Mouse (Mus musculus) embryonic facial prominence, embryonic 13.5 days (tissue): ENCODE measurements at regions not wholly inside any gene's neighbourhood (a gene's known extent, or its start where the extent isn't known, plus 50 kb on each side); places are given as distances from the start of the nearest gene placed in this dataset.

Experiments
- ATAC-seq: fragments of 200-750 bp; cut with Nextera tagmentation; 2 replicates; pipeline ENCODE4 v1.8.0; 2017; ENCODE audit warnings: low read depth; ENCODE audit not compliant: insufficient number of reproducible peaks, insufficient read depth, low FRiP score, low TSS enrichment
- H3K27ac ChIP-seq: fragments of 300-500 bp; sonication (generic); 2 replicates; pipeline ENCODE4 v1.5.1; 2015; ENCODE audit warnings: moderate library complexity, mild to moderate bottlenecking, inconsistent platforms
- H3K27me3 ChIP-seq: fragments of 300-500 bp; sonication (generic); 2 replicates; pipeline ENCODE4 v1.6.1; 2015; ENCODE audit warnings: mild to moderate bottlenecking, inconsistent platforms
- H3K36me3 ChIP-seq: fragments of 300-500 bp; sonication (generic); 2 replicates; pipeline ENCODE4 v1.6.1; 2015; ENCODE audit warnings: mild to moderate bottlenecking, inconsistent platforms
- H3K4me1 ChIP-seq: fragments of 300-500 bp; sonication (generic); 2 replicates; pipeline ENCODE4 v1.6.1; 2015; ENCODE audit warnings: inconsistent platforms
- H3K4me2 ChIP-seq: fragments of 300-500 bp; sonication (generic); 2 replicates; pipeline ENCODE4 v1.6.1; 2015; ENCODE audit warnings: moderate library complexity, mild to moderate bottlenecking, inconsistent platforms
- H3K4me3 ChIP-seq: fragments of 300-500 bp; sonication (generic); 2 replicates; pipeline ENCODE4 v1.5.1; 2015; ENCODE audit warnings: mild to moderate bottlenecking, inconsistent platforms
- H3K9ac ChIP-seq: fragments of 300-500 bp; sonication (generic); 2 replicates; pipeline ENCODE4 v1.6.1; 2015; ENCODE audit warnings: mild to moderate bottlenecking, inconsistent platforms
- H3K9me3 ChIP-seq: fragments of 300-500 bp; sonication (generic); 2 replicates; pipeline ENCODE4 v1.6.1; 2016; ENCODE audit warnings: inconsistent platforms
- WGBS: fragments of 180-500 bp; shearing (Covaris S2); methylation state at CpG from one replicate; pipeline ENCODE4 v1.1.7; 2015; ENCODE audit warnings: mixed read lengths; 5-methylcytosine and 5-hydroxymethylcytosine counted together

DNA sequence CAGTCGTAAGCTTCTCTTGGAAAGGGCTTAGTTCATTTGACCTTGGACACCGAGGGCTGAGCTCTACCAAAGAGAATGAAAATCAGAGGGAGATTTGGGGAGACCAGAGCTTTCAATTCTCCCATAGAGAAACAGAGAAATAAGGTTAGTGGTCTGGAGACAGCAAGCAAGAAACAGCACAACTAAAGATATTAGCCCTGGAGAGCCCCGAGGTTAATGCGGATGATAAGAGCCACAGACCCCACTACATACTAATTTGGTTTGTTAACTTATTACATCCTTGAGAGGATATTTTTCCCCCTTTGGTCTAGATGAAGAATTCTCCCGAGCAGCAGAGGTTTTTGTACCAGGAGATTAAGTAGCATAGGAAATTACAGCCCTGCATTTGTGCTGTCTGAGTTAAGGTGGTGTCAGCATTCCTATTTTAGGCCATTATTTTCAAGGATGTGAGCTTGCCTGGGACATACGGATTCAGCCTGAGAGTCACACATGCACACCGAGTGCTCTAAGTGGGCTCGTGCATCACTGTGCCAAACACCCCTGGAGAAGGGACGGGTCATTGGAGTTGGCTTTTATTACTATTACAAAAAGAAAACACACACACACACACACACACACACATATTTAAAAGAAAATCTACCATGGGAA is 147.4 kb upstream of the C9orf72 start:
- Histone ChIP-seq H3K27ac (no peak overlapping the region), H3K4me3 (no peak overlapping the region), H3K4me1 (no peaks in the 10 kb centered on the region), H3K4me2 (peak overlapping the region; percentile 32; the same call in 1 of the 2 replicates), H3K9me3 (0 out of 2 replicates have a peak, but pooled peaks cover 4% of the 10 kb centered on the region), H3K27me3 (peaks cover 18% of the 10 kb centered on the region), H3K9ac (no peak overlapping the region), H3K36me3 (no peaks in the 10 kb centered on the region)
- no peak for ATAC-seq
- 44% methylated on average over 9 of the region's 9 CpGs for WGBS

DNA sequence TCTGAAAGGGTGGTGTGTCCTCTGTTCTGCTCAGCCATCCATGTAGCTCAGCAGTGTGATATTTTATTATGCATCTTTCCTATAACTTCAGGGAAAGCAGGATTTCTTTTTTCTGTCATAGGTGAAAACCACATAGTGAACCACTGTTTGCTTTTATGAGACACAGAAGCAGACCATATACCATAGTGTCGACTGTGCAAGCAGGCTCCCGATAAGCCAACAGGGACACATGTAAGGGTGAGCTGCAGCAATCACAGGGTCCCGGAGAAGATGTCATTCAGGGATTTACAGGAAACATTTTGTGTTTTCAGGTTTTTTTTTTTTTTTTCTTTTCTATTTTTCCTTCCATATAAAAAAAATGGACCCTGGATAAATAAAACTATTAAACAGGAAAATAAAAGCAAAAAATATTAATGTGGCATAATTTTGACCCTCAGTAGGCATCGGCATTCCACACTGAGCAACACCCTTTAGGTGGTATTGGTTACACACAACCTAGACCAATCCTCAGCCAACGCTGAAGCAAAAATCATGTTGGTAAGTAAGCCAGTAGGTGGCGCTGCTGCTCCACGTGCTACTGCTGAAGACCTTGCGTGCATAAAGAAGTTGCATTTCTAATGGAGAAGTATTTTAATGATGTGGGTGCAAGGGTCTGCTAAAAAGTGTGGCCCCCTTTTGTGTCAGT is 146.7 kb upstream of the C9orf72 start:
- H3K27me3 ChIP-seq: peaks cover 18% of the 10 kb centered on the region
- 0 out of 2 replicates have a peak, but pooled peaks cover 4% of the 10 kb centered on the region for H3K9me3 ChIP-seq
- no peaks in the 10 kb centered on the region for H3K36me3 ChIP-seq
- H3K4me1 ChIP-seq: no peaks in the 10 kb centered on the region
- peak overlapping the region; percentile 32; the same call in 1 of the 2 replicates for H3K4me2 ChIP-seq
- no peak overlapping the region for H3K27ac ChIP-seq
- no peak overlapping the region for H3K4me3 ChIP-seq
- ATAC-seq: no peak
- 26% methylated on average over 8 of the region's 8 CpGs for WGBS
- no peak overlapping the region for H3K9ac ChIP-seq

DNA sequence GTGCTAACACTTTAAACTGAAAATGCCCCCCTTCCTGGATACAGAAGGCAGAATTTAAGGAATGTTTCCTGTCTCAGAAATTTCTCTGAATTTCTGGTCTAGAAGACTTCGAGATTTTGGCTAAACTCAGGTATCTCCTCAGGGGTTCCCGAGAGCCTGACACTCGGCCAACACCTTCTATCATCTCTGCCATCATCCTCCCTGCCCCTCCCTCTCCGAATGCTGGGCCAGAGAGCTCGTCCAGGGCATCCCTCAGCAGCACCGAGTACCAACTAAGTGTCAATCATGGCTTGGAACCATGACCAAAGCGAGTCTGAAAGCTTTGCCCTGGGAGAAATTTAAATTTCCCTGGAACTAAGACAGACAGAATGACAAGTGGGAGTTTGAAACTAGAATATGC is 138.2 kb upstream of the C9orf72 start:
- Histone ChIP-seq H3K4me2 (no peak overlapping the region), H3K9me3 (no peaks in the 10 kb centered on the region), H3K36me3 (no peaks in the 10 kb centered on the region), H3K4me1 (no peaks in the 10 kb centered on the region), H3K9ac (no peak overlapping the region), H3K4me3 (no peak overlapping the region), H3K27ac (no peak overlapping the region), H3K27me3 (peaks cover 7% of the 10 kb centered on the region)
- 73% methylated on average over 7 of the region's 7 CpGs for WGBS
- ATAC-seq: no peak

DNA sequence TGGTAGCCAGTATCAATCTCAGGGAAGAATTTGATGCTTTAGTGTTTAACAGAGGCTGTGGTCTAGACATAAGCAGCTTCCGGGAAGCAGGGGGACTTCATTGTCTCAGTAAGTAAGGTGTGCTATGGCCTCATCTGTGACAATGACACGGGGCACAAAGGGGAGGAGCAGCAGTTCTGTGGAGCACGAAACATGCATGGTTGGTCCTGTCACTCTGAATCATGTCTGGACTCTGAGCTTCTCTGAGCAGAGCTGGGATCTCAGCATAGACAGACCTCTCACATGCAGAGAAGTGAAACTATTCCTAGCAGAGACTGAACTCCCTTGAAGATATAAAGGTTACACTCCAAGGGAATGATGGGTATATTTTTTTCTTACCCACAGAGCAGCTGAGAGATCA is 136.2 kb upstream of the C9orf72 start:
- Histone ChIP-seq H3K4me3 (no peak overlapping the region), H3K27me3 (peaks cover 16% of the 10 kb centered on the region), H3K4me1 (no peaks in the 10 kb centered on the region), H3K27ac (no peak overlapping the region), H3K4me2 (no peak overlapping the region), H3K9me3 (no peaks in the 10 kb centered on the region), H3K36me3 (no peaks in the 10 kb centered on the region), H3K9ac (no peak overlapping the region)
- WGBS: 69% methylated on average over 3 of the region's 3 CpGs
- ATAC-seq: no peak

DNA sequence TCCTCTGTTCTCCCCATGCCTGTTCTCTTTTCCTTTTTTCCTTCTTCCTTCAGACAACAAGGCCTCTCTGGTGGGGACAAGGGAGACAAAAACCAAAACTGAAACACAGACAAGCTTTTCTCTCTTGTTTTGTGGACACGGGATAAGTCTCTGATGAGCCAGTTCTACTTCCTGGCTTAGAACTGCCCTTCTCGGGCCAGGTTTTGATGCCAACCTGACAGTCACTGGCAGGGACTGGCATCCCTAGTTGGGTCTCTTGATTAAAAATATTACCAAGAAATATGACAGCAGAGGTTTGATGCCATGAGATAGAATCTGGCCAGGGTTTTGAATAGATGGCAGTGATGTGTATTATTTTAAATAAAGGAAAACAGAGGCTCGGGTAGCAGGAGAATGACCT is 133.4 kb upstream of the C9orf72 start:
- H3K4me1 ChIP-seq: peaks cover 6% of the 10 kb centered on the region; the same call in 1 of the 2 replicates
- no peak overlapping the region for H3K4me3 ChIP-seq
- H3K27ac ChIP-seq: no peak overlapping the region
- ATAC-seq: no peak
- 84% methylated on average over 3 of the region's 3 CpGs for WGBS
- H3K4me2 ChIP-seq: no peak overlapping the region
- no peaks in the 10 kb centered on the region for H3K36me3 ChIP-seq
- H3K9me3 ChIP-seq: no peaks in the 10 kb centered on the region
- peaks cover 28% of the 10 kb centered on the region for H3K27me3 ChIP-seq
- H3K9ac ChIP-seq: no peak overlapping the region

DNA sequence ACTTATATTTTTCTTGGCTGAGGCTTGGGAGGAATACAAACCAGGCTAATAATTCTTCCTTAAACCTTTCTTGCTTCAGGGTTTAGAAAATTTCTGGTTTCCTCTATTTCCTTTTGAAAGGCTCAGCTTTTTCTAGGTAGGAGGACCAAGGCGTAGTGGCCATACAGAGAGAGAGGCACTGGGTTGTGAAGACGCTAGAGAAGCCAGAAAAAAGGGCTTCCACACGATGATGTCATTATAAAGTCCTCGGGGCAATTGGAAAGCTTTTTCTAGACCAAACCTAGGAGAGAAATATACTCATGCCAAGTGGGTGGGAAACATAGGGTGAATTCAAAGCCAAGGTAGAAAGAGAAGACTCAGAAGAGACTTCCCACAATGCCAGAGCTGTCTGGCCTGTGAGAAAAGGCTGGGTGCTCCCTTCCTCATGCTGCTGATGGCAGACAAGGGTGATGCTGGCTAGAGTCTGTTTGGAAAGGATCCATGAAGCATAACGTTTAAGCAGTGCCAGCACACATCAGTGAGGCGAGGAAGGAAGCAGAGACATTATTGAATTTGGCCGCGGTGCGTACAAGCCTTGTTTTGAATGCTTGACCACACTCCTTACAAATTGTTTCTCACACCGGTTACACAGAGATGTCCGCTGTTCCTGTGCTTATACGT is 131.1 kb upstream of the C9orf72 start:
- ATAC-seq: no peak
- Histone ChIP-seq H3K9me3 (no peaks in the 10 kb centered on the region), H3K27ac (no peak overlapping the region), H3K4me3 (no peak overlapping the region), H3K9ac (no peak overlapping the region), H3K4me2 (no peak overlapping the region), H3K36me3 (no peaks in the 10 kb centered on the region), H3K27me3 (peaks cover 37% of the 10 kb centered on the region), H3K4me1 (peaks cover 12% of the 10 kb centered on the region)
- WGBS: 76% methylated on average over 12 of the region's 12 CpGs

DNA sequence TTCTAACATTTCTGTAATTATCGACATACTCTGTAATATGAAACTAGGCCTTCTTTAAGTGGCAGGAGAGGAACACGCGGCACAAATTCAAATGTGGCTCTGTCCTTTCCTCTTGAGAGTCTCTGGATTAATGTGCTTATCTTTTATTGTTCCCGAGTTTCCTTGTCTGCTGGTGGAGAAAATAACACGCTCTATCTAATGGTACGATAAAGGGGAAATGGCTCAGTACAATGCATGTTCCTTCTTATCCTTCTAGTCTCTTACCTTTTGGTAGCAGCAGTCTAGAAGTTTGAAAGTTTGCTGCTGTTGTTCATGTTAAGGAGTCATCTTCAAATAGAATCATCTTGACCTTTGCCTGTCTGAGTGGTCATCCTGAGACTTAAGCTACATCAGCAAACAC is 130.1 kb upstream of the C9orf72 start:
- H3K4me1 ChIP-seq: peaks cover 12% of the 10 kb centered on the region
- H3K27ac ChIP-seq: no peak overlapping the region
- ATAC-seq: no peak
- H3K9ac ChIP-seq: no peak overlapping the region
- no peaks in the 10 kb centered on the region for H3K36me3 ChIP-seq
- H3K4me3 ChIP-seq: no peak overlapping the region
- no peaks in the 10 kb centered on the region for H3K9me3 ChIP-seq
- WGBS: 57% methylated on average over 6 of the region's 6 CpGs
- no peak overlapping the region for H3K4me2 ChIP-seq
- H3K27me3 ChIP-seq: peaks cover 45% of the 10 kb centered on the region

DNA sequence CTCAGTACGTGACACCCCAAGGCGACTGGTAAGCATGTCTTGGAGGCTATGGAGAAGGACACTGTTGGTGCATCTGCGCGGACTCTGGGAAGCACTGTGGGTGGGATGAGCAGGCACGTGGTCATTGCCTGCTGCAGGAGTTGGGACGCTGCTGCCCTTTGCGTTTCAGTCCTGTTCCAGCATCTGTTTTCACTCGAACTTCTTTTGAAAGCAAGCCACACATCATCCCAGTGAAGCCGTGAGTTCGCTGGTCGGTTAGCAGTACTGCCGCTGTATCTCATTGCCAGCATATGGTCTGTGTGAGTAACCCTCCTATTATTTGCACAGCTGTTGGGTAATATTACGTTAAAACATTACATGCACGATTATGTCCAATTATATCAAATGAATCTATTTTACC is 128.1 kb upstream of the C9orf72 start:
- H3K4me3 ChIP-seq: no peak overlapping the region
- H3K9me3 ChIP-seq: no peaks in the 10 kb centered on the region
- ATAC-seq: 0 out of 2 replicates have a peak, but pooled peaks have one; percentile 64
- H3K36me3 ChIP-seq: no peaks in the 10 kb centered on the region
- peak overlapping the region; percentile 41 for H3K4me2 ChIP-seq
- H3K27me3 ChIP-seq: peaks cover 49% of the 10 kb centered on the region
- no peak overlapping the region for H3K27ac ChIP-seq
- no peak overlapping the region for H3K9ac ChIP-seq
- peaks cover 12% of the 10 kb centered on the region for H3K4me1 ChIP-seq
- 21% methylated on average over 14 of the region's 14 CpGs for WGBS

DNA sequence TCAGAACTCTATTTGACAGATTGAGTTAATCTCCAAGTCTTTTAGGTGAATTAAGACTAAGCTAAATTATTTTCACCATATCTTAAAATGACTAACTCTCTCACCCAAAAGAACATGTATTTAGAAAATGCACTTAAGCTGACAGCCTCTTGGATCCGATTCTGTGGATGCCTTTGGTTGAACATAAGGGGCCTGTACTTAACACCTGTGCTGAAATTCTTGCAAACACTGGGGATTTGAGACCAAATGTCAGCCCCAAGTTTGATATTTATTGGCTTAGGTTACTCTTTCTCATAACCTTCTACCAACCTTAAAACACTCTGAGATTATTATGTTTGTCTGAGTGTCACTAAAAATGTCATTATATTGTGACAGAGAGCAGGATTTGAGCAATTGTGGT is 126.6 kb upstream of the C9orf72 start:
- peaks cover 48% of the 10 kb centered on the region for H3K27me3 ChIP-seq
- no peak for ATAC-seq
- no peaks in the 10 kb centered on the region for H3K9me3 ChIP-seq
- no peak overlapping the region for H3K9ac ChIP-seq
- H3K4me3 ChIP-seq: no peak overlapping the region
- H3K4me1 ChIP-seq: peaks cover 12% of the 10 kb centered on the region
- H3K36me3 ChIP-seq: no peaks in the 10 kb centered on the region
- WGBS: 66% methylated on average over 1 of the region's 1 CpGs
- no peak overlapping the region for H3K27ac ChIP-seq
- H3K4me2 ChIP-seq: no peak overlapping the region

DNA sequence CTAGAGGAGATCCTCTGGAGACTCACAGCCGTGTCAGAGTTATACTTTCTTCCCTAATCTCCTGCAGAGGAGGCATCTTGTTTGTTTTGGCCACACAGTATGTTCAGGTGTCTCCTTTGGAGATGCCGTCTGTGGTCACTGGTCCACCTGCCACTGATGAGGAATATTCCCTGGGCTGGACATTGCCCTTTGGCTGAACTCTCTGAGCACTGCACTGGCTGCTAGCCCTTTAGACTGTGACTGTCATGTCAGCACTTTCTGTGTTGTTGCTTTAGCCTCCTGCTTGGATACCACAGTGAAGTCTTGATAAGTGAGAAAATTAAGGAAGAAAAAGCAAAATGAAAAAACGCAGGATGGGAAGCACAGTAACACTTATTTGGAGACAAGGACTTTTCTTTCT is 124.5 kb upstream of the C9orf72 start:
- Histone ChIP-seq H3K4me2 (no peak overlapping the region), H3K9ac (no peak overlapping the region), H3K9me3 (no peaks in the 10 kb centered on the region), H3K27ac (no peak overlapping the region), H3K4me3 (no peak overlapping the region), H3K36me3 (no peaks in the 10 kb centered on the region), H3K4me1 (peaks cover 12% of the 10 kb centered on the region), H3K27me3 (peaks cover 37% of the 10 kb centered on the region)
- 74% methylated on average over 3 of the region's 3 CpGs for whole genome bisulfite sequencing
- no peak for ATAC-seq

DNA sequence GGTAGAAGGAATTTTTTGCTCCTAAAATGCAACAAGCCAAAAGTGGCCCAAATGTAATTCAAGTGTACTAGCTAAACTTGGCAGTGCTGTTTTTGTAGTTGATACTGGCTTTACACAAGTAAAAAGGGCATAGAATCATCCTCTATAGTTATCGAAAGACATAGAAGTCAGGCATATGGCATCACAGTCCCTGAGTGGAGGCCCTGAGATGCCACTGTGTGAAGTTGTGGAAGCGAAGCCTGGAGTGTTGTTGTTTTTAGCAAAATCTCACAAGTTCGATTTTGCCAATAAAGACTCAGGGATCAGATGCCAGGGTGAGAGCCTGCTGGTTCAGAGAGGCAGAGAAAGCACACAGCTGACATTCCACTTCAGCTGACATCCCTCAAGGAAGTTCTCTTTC is 121.6 kb upstream of the C9orf72 start:
- Histone ChIP-seq H3K4me2 (no peak overlapping the region), H3K9ac (no peak overlapping the region), H3K27me3 (peaks cover 29% of the 10 kb centered on the region), H3K27ac (no peak overlapping the region), H3K4me1 (no peaks in the 10 kb centered on the region), H3K36me3 (no peaks in the 10 kb centered on the region), H3K9me3 (no peaks in the 10 kb centered on the region), H3K4me3 (no peak overlapping the region)
- WGBS: 92% methylated on average over 3 of the region's 3 CpGs
- no peak for ATAC-seq

DNA sequence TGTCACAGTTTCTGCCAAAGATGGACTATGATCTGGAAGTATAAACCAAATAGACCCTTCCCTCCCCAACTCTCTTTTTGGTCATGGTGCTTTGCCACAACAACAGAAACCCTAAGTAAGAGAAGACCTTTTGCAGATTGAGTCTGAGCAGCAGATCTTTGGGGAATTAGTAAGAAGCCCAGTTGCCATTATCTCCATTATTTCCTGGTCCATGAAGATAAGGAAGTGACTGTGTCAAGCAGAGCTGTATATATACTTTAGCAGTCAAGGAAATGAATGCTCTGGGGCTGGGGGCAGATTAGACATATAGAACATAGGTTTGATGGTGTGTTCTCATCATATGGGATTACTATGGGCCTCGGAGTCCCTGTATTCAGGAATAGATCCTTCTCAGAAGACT is 117.8 kb upstream of the C9orf72 start:
- Histone ChIP-seq H3K27me3 (0 out of 2 replicates have a peak, but pooled peaks cover 4% of the 10 kb centered on the region), H3K27ac (no peak overlapping the region), H3K4me1 (no peaks in the 10 kb centered on the region), H3K9ac (no peak overlapping the region), H3K36me3 (no peaks in the 10 kb centered on the region), H3K4me2 (no peak overlapping the region), H3K9me3 (no peaks in the 10 kb centered on the region; the same call in 1 of the 2 replicates), H3K4me3 (no peak overlapping the region)
- 94% methylated on average over 1 of the region's 1 CpGs for WGBS
- no peak for ATAC-seq
